Mouse (Mus musculus) embryo, embryonic 11.5 days (tissue): Measurements from ENCODE around the gene Fuom.
A peak's percentile ranks its signal among the peaks of the same experiment; 100 is the strongest.

ENCODE experiments used
- DNase-seq: peaks from one replicate; pipeline ENCODE4 v3.0.0-alpha.2; 2012; ENCODE audit warnings: low read depth, low spot score

The Fuom gene

GRCm38 (mm10) chr7:140104009-140104408 lies 1.8 kb upstream of the Fuom start:
- no peak for DNase-seq

DNA sequence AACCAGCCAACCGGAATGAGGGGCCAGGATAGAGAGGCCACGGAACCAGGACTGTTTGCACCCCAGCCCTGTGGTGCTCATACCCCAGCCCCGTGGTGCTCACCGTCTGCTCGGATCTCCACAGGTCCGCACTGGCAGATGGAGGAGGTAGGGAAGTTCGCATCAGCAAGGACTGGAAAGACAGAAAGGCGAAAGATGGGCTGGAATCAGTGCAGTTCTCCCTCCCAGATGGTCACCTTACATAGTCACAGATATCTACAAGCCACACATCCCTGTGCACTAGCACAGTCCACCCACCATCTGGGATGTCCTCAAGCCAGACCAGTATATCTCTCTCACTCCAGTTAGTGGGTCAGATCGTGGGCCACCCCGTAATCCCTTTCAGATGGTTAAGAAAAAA lies 743 bp downstream of the Fuom start:
- DNase-seq = no peak

DNA sequence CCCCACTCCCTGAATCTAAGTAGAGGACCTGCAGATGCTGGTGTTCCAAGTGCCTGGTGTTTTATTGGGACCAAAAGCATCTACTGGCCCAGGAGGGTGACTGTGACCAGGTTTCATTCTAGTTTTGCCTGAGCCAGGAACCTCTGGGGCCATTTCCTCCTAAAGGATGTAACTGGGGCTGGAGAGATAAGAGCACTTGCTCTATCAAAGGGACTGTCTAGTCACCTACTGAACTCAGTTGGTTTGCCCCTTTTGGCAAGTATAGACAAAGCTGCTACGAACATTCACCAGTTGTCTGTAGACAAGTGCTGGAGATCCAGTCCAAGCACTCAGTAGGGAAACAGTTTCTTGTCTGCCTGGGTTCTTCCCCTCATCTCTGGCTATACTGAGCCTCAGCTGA lies 3.8 kb downstream of the Fuom start:
- no peak for DNase-seq

DNA sequence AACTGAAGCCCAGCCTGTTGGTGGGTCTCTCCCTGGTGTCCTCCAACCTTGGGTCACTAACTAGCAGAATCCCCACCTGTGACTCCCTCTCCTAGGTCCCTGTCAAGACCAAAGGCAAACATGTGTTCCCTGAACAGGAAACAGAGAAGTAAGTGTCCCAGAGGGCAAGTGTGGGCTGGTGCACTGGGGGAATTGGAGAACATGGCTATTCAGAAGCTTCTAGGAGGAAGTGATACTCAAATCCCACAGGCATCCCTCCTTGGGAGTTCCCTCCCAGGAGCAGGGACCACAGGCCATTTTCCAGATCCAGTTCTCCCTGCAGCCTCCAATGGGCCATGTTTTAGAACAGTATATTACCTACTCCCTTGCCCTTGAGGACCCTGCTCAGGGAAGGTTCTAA lies 6.2 kb downstream of the Fuom start:
- no peak for DNase-seq

DNA sequence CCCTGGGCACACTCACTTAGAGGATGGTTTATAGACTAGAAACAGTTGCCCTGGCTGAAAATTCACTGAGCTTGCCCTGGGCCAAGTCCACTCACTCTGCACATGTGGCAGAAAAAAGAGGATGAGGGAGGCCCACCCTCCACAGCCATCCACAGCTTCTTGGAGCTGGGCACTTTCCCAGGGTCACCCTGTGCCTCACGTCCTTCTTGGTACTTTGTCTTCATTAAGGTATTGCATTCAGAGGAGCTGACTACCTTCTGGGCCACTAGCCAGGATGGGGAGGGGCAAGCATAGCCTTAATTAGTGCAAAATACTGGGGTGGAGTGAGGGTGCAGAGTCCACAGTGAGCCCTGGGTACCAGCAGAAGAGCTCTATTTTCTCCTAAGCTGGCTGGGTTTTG lies 6.7 kb downstream of the Fuom start:
- DNase-seq = no peak

DNA sequence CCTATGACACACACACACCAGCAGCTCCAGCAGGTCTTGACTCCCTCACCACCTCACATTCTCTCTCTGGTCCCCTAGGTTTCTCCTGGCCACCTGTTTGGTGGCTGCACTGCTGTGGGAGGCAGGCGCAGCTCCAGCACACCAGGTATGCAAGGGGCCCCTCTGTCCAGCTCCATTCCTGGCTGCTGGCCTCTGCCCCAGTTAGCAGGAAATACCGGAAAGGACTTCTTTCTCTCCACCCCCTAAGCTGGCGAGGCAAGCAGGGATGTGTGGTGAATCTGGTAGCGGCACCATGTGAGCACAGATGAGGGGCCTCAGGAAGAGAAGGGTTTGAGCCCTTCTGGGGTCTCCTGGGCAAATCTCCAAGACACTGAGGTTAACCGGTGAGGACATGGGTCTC lies 7.3 kb downstream of the Fuom start:
- DNase-seq = no peak

GRCm38 (mm10) chr7:140092924-140093528 lies 9.2 kb downstream of the Fuom start, which contains the start of gene Prap1:
Prap1 (plus strand) TSS chr7:140093395.
- no peak for DNase-seq

- DNase-seq = no peak
Measured at GRCm38 (mm10) chr7:140090601-140091000, 11.6 kb downstream of the Fuom start.

DNA sequence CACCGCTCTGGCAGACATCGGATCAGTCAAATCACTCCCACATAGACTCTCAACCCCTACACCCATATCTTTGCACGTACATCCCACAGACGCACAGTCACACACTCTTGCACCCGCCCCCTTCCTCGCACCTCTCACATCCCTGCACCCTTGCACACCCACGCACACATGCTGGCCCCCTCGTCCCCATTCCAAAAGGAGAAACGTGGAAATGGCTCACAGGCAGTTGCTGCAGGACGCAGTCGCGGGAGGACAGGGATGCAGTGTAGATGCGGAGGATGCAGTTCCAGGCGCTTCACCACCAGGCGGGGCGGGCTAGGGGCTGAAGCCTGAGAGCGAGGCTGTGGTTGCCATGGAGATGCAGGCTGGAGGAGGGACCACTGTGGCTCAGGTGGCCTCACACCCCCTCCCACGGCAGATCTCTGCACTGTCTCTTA lies 20.0 kb downstream of the Fuom start, which contains the start of gene Caly:
Gene Caly (minus strand): TSS at position 307 of the 437 bp plus-strand sequence.
- no peak for DNase-seq

GRCm38 (mm10) chr7:140081408-140082241 lies 20.6 kb downstream of the Fuom start:
- no peak for DNase-seq

DNA sequence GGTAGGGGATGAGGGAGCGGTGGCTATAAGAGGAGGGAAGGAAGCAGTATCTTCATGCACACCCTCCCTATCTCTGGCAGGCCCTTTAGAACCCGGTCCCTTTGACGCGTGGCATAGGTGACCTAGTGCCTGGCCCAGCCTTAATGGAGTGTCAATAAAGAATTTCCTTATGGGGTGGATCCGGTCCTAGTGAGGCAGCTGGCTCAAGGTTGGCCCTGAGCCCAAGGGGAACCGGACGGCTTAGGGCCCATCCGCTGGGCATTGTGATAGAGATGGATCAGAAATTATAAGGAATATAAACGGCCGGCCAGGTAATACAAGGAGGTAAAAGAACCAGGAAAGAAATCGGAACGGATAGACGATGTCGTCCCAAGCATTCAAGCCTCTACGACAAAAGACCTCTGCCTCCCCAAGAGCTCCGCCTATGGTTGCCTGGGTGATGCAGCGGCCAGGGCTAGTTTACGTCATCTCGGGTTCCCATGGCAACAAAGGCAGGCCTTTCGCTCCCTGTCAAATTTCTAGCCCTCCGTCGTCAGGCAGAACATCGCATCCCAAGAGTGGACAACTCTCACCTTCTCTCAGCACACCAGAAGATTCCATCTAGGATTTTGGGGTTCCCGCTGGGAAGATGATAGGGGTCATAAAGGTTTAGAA lies 21.6 kb downstream of the Fuom start:
- DNase-seq = peak; percentile 78

GRCm38 (mm10) chr7:140078711-140079110 lies 23.5 kb downstream of the Fuom start:
- DNase-seq = peak; percentile 69

DNA sequence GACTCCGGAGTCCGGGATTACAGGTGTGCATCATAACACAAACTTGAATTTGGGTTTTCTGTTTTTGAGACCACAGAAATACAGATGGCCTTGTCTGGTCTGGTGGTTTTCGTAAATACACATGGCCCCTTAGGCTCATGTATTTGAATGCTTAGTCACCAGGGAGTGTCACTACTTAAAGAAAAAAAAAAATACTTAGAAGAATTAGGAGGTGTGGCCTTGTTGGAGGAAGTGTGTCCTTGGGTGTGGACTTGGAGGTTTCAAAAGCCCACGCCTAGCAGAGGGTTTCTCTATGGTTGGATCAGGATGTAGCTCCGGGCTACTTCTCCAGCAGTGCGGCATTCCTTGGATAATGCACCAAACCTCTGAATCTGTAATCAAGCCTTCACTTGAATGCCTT lies 24.5 kb downstream of the Fuom start:
- DNase-seq = no peak

DNA sequence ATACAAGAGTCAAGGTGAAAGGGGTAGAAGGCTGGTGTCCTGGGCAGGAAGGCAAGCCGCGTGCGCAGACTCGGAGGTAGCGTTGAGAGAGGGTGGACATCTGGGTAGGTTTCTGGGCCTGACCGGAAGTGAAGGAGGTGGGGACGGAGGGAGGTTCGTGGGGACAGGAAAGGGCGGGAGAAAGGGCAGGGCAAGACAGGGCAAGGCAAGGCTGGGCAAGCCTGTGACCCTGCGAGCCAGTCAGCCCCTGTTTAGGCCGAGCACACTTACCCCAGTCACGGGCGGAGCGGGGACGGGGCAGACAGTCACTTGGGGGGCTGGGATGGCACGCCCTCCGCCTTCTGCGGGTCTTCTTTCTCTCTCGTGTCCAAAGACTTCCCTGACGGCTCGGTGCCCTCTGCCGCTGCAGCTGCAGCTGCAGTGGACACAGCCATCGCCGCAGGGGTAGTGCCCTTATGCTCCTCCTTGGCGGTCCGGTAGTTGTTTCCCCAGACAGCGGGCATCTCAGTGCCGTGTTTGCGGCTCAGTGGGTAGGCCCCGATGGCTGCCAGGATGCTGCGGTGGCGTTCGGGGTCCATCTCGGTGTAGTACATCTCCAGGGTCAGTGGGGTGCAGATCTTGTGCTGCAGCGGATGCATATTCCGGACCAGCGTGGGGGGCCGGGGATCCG lies 32.1 kb downstream of the Fuom start:
- no peak for DNase-seq

- DNase-seq = no peak
Measured at GRCm38 (mm10) chr7:140067397-140067796, 34.8 kb downstream of the Fuom start.

DNA sequence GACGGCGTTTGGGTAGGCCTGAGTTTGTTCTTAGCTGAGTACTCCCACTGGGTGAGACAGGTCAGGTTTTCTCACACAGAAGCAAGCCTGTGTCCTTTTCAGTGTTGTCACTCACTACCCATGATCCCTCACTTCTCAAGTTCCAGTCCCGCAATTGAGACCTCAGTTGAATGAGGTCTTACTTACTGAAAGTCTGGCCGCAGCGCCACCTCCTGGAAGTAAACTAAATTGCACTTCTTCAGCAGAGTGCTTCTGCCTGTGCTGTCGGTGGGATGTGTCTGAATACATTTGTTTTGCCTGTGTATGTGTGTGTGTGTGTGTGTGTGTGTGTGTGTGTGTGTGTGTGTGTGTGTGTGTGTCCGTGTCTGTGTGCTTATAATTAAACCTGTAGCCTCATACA lies 39.1 kb downstream of the Fuom start:
- DNase-seq = no peak

DNA sequence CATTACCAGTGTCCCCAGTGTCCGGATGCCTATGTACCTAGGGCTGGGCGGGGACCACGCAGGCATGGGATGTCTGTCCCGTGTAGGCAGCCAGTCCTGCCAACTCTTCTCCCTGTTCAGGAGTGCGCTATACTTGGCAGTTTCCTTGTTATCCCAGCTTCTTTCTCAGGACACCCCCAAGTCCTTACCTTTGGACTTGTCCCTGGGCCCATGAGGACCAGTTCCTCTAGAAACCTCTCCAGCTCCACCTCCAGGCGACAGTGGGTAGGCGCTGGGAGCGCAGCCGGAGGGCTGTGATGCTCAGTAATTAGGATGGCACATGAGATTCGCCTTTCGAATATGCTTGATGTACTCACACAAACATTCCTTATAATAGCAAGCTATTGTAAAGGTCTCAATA lies 39.9 kb downstream of the Fuom start:
- no peak for DNase-seq

- DNase-seq = no peak
Measured at GRCm38 (mm10) chr7:140061832-140062130, 40.5 kb downstream of the Fuom start.

- DNase-seq = no peak
Measured at GRCm38 (mm10) chr7:140060936-140061831, 41.1 kb downstream of the Fuom start.

DNA sequence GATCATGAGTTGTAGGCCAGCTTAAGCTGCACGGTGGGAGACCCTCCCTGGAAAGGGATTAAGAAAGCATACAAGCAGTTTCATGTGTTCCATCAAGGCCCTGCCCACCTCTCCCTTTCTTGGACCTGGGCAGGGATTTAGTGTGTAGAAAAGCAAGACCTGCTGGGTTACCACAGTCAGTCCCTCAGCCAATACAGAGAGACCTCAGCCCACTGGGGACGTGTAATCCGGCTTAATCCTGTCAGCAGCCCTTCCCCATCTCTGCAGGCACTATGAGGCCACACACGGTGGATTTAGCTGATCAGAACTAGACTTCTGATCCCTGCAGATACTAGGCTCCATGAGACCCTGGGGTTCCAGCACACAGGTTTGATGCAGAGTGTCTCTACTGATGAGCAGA lies 42.6 kb downstream of the Fuom start:
- DNase-seq = no peak

DNA sequence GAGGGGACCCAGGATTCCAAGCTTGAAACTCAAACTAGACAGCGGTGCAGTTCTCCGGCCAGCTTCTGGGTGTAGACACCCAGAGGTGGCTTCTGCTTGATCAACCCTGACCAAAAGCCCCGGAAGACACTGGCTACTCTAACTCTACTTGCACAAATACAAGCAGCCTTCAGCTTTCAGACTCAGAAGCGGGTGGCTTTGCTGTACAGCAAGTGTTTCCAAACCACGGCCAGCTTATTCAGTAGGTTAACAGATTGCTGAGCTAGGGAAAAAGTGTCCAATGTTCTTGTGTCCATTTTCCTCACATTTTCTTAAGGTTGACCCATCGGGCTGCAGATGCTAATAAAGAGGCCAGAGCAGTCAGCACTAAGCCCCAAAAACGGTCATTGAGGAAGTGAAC lies 43.7 kb downstream of the Fuom start:
- DNase-seq = no peak
